Mouse (Mus musculus): ENCODE data around the gene Grifin.

The Grifin gene

GRCm38 (mm10) chr5:140542811-140543575 is 21.9 kb downstream of the Grifin start:
- DNase-seq = peak; percentile 32

GRCm38 (mm10) chr5:140540106-140540505 is 24.8 kb downstream of the Grifin start:
- DNase-seq = peak; percentile 74

GRCm38 (mm10) chr5:140538111-140538683 is 26.7 kb downstream of the Grifin start:
- DNase-seq = no peak

GRCm38 (mm10) chr5:140526754-140527153 is 38.1 kb downstream of the Grifin start:
- DNase-seq = no peak

- no peak for DNase-seq
These were observed 43.7 kb downstream of the Grifin start for GRCm38 (mm10) chr5:140521196-140521595.

GRCm38 (mm10) chr5:140517921-140518230 is 47.0 kb downstream of the Grifin start:
- DNase-seq = no peak

- no peak for DNase-seq
These were observed 47.5 kb downstream of the Grifin start for GRCm38 (mm10) chr5:140517159-140517920.

GRCm38 (mm10) chr5:140514799-140515486 is 49.9 kb downstream of the Grifin start:
- DNase-seq = no peak

GRCm38 (mm10) chr5:140513921-140514320 is 51.0 kb downstream of the Grifin start:
- DNase-seq = no peak

All from cerebellum, adult 8-10 months (tissue).